Mouse (Mus musculus): Measurements from ENCODE around the gene Gm20795. TPM values are rescaled to one million over a fixed set of nuclear protein-coding genes. Genes with fewer than 3 reads are reported as not detected.
"Not testable (repeated sequence)": the region's sequence is repeated elsewhere in the genome, so short reads cannot be mapped to it uniquely, and the experiment has no call there.

The Gm20795 gene
- total RNA-seq (2014; fragmentation: Nextera tagmentation) = not detected in 2 replicates
- not detected in 2 replicates for total RNA-seq (2017)

- ATAC-seq (replicated peaks; ENCODE audit: poor library complexity, severe bottlenecking) = not testable (repeated sequence)
These were observed at the start of gene Gm20795 for GRCm38 (mm10) chrY:40804614-40805013. TSS of gene Gm20795 (plus strand) at chrY:40804914.

DNA sequence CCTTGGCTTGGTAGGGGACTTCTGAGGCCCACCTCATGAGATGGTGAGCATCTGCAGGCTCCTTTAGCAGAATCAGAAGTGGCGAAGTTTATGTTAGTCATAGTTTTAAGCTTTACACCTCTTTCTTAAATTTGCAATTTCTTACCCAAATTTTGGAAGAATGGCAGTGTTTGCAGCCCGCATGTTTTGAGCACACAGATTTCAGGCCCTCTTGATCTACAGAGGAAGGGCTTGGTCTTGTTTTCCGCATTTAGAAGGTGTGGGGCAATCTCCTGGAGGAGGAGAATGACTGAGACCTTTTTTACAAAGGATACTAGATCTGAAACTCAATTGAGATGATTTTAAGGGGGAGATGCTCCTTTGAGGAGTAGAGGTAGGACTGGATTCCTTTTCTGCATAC is 29.0 kb upstream of the Gm20795 start, which contains the start of gene Gm21797:
TSS of gene Gm21797 (minus strand) at position 101 of the 400 bp plus-strand sequence.
- not testable (repeated sequence) for ATAC-seq (replicated peaks; ENCODE audit: poor library complexity, severe bottlenecking)

Other genes starting within 250 kb of the Gm20795 start
- gene Gm21852, start 152.9 kb upstream of the Gm20795 start, total RNA-seq (2014; fragmentation: Nextera tagmentation) = not detected in 2 replicates
- not detected in 2 replicates for gene Gm21852, start 152.9 kb upstream of the Gm20795 start, total RNA-seq (2017)
- not detected in 2 replicates for gene Gm21797, start 29.1 kb upstream of the Gm20795 start, total RNA-seq (2014; fragmentation: Nextera tagmentation)
- not detected in 2 replicates for gene Gm21797, start 29.1 kb upstream of the Gm20795 start, total RNA-seq (2017)

Data from granulocyte monocyte progenitor cell, adult 5-6 weeks (primary cell).